Mouse (Mus musculus): ENCODE measurements around the gene Sptan1.

GRCm38 (mm10) chr2:29977307-29977706 lies 11.9 kb downstream of the Sptan1 start:
- TF ChIP-seq POLR2A (IDR thresholded peaks at IDR 0.05; ENCODE audit: insufficient read length, low read depth) (no peak), MAX (IDR thresholded peaks at IDR 0.05; ENCODE audit: low read depth) (no peak), SRF (IDR thresholded peaks at IDR 0.05; ENCODE audit: control insufficient read depth, insufficient read length, low read depth) (no peak), TCF12 (IDR thresholded peaks at IDR 0.05; ENCODE audit: insufficient read depth, poor library complexity, severe bottlenecking) (no peak), USF1 (IDR thresholded peaks at IDR 0.05; ENCODE audit: low read depth) (no peak), TCF3 (IDR thresholded peaks at IDR 0.05; ENCODE audit: insufficient read length, low read depth) (no peak), MYOD1 (IDR thresholded peaks at IDR 0.05; ENCODE audit: control insufficient read depth in 1 of 3, insufficient read length in 2 of 3, low read depth in 2 of 3) (no peak), POLR2AphosphoS2 (IDR thresholded peaks at IDR 0.05; ENCODE audit: insufficient read length, low read depth) (no peak), REST (IDR thresholded peaks at IDR 0.05; ENCODE audit: insufficient read depth, insufficient read length) (no peak), MYOG (IDR thresholded peaks at IDR 0.05; ENCODE audit: control insufficient read depth in 1 of 3, insufficient read depth in 1 of 3, insufficient read length in 2 of 3, low read depth in 2 of 3) (no peak), CEBPB (IDR thresholded peaks at IDR 0.05; ENCODE audit: insufficient read depth, poor library complexity, severe bottlenecking) (no peak), E2F4 (IDR thresholded peaks at IDR 0.05; ENCODE audit: insufficient read depth) (no peak)
